Mouse (Mus musculus) right cerebral cortex, postnatal 14 days (tissue): ENCODE data around the gene Sp4.

ENCODE experiments used
- DNase-seq: peaks from one replicate; pipeline ENCODE4 v3.0.0; 2022

Gene Sp4

GRCm38 (mm10) chr12:118301072-118301865 is at the start of gene Sp4:
Sp4 (minus strand) TSS chr12:118301440.
- DNase-seq = peak; percentile 93

- DNase-seq = no peak
Observed at GRCm38 (mm10) chr12:118339107-118339506, 37.9 kb upstream of the Sp4 start.

DNA sequence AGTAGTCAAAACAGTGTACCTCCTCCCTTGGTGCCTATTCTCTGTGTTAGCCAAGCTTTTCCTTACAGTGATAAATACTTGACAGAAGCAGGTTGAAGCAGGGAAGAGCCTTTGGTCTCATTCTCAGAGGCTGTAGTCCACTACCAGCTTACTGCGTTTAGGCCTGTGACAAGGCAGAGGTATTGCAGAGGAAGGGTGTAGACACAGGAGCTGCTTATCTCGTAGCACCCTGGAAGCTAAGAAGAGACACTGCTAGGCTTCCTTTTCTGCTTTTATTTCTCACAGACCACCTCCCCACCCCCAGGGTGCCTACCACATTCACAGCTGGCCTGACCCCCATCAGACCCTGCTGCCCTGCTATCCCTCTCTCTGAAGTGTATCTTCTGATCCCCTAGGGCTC is 37.0 kb upstream of the Sp4 start:
- no peak for DNase-seq

GRCm38 (mm10) chr12:118337291-118337690 is 36.1 kb upstream of the Sp4 start:
- DNase-seq = no peak

DNA sequence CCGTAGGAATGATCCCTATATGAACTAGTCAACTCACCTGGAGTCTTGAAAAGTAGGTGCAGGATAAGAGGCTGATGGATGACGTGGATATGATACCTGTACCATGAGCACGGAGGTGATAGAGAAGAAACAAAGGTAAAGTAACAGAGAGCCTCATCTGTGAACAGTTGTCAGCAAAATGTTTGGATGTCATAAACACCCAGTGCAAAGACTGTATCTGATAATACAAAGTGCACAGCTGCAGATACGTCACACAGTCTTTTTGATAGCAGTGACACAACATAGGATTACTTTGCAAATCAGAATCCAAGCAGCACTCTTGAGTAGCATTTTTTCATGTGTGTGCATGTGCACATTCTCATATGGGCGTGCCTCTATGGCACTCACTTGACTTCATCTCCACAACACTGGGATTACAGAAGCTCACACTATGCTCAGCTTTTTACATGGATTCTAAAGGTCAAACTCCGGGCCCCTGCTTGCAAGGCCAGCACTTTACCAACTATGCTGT is 27.6 kb upstream of the Sp4 start:
- DNase-seq = no peak

DNA sequence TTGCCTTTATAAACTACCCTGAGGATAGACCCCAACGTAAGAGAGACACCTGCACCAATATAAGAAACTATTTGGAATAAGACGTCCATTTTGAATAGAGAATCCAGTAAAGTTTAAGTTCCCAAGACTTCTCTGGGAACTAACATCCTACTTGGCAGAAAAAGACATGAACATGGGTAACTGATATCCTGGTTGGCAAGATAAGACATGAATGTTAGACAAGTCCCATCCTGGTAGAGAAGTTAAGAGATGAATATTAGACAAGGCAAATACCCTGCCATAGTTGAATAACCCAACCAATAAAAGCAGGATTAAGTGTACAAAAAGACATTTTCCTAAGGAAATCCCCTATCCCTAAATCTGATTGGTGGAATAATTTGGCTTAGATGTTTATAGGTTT is 26.3 kb upstream of the Sp4 start:
- DNase-seq = no peak

DNA sequence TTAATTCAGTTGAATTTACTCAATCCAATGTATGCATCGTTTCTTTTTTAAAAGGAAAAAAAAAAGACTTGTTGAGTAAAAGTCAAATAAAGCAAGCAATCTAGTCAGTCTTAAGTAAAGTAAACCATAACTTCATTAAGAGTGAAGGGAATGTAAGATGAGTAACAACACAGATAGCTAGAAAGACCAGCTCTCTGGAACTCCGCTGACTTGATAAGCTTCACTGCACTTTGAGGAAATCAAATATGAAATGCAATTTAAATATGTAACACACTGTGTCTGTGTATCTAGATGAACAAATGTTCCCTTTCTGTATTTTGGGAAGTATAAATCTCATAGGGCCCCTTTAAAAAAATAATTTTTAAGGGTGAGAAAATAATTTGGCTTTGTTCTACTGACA is 24.9 kb upstream of the Sp4 start:
- no peak for DNase-seq

GRCm38 (mm10) chr12:118320076-118320475 is 18.8 kb upstream of the Sp4 start:
- DNase-seq = no peak

DNA sequence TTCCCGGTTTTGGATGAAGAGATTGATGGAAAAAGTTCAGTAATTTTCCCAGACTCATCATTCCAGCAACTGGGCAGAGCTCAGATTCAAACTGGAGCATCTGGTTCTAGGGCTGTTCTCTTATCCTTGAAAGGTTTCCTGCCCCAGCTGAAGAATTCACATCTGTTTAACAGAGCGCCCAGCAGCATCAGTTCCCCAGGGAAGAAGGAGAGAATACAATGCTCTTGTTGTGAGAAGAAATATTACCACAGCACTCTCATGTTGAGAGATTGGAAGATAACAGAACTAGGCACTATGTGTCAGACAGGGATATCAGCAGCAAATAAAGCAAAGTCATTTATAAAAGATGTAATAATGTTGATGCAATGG is 13.2 kb upstream of the Sp4 start:
- no peak for DNase-seq

- DNase-seq = no peak
Observed at GRCm38 (mm10) chr12:118313805-118314476, 12.7 kb upstream of the Sp4 start.

- no peak for DNase-seq
Observed at GRCm38 (mm10) chr12:118303586-118303985, 2.3 kb upstream of the Sp4 start.

GRCm38 (mm10) chr12:118303066-118303465 is 1.8 kb upstream of the Sp4 start:
- DNase-seq = no peak

- peak; percentile 97 for DNase-seq
Observed at GRCm38 (mm10) chr12:118301866-118302835, 911 bp upstream of the Sp4 start.

DNA sequence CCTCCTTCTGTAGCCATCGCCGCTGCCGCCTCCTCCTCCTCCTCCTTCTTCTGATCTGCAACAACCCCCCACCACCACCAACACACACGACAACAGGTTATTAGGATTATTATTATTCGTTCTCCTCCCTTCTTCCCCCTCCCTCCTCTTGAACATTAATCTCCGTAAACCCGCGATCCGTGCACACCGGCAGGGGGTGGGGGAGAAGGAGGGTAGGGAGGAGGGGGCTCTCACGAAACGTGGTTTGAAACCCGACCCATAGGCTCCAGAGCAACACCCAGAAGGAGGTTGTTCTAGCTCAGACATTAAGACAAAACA is 527 bp downstream of the Sp4 start:
- DNase-seq = no peak

DNA sequence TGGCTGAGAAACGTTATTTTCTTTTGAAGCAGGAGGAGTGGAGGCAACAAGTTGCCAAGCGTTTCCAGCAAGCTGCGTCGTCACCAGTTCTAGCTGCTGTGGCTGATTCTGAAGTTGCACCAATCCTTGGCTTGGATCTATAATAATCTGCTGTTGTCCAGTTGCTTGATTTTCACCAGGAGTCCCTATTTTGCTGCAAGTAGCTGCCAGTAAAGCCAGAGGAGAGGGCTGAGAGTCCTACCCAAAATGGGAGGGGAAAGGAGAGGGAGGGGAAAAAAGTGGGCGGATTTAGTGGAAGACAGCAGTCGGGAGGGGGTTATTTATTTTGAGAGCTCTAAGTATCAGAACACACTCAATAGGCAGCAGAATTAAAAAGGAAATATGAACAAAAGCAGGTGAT is 1.3 kb downstream of the Sp4 start:
- no peak for DNase-seq

- no peak for DNase-seq
Observed at GRCm38 (mm10) chr12:118299172-118299571, 2.1 kb downstream of the Sp4 start.

DNA sequence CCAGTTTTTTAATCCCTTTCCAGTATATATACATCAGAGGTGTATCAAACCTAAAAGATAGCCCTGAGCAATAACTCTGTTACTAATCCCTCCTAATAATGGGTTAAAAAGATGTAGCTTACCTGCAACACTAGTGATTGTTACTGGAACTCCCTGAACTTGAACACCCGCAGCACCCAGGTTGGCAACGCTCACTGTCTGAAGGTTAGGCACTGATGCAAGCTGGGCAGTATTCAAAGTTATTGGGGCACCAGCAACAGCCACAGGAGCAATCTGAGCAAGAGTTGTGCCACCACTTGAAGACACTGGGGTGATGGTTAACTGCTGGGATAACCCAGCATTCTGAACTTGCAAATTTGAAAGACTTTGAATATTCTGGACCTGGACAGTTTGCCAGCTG is 2.7 kb downstream of the Sp4 start:
- DNase-seq = no peak

- DNase-seq = no peak
Observed at GRCm38 (mm10) chr12:118296236-118296635, 5.0 kb downstream of the Sp4 start.

DNA sequence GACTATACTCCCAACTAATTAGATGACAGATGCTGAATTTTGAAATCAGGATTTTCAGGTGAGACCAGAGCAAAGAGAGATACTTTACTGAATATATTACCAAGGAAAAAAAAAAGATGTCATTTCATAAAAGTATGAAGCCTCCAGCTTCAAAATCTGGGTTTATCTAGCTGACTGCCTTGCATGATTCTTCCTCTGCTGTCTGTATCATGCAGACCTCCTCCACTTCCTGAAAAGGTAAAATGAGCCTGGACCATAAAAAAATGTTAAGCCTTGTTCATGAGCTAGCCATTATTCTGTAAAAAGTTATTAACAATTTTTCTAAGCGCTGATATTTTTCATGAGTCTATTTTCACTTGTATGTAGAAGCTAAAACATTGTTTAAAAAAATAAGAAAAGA is 5.4 kb downstream of the Sp4 start:
- no peak for DNase-seq

DNA sequence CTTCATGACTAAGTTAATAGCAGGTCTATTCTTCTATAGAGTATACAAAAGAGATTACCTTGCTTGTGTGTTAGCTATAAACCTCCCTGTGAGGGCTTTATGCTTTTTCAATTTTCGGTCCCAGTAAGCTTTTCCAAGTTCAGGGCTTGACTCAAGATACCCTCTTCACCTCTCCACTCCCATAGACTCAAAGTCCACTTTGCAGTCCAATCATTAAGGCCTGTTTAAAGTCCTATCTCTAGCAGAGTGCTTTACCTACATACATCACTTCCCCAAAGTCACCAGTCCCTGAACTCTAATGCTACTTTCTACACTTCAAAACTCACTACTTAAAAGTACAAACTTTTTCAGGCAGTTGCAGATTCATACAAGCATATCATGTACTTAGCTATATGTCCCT is 12.3 kb downstream of the Sp4 start:
- DNase-seq = no peak

GRCm38 (mm10) chr12:118285099-118285498 is 16.1 kb downstream of the Sp4 start:
- DNase-seq = no peak

DNA sequence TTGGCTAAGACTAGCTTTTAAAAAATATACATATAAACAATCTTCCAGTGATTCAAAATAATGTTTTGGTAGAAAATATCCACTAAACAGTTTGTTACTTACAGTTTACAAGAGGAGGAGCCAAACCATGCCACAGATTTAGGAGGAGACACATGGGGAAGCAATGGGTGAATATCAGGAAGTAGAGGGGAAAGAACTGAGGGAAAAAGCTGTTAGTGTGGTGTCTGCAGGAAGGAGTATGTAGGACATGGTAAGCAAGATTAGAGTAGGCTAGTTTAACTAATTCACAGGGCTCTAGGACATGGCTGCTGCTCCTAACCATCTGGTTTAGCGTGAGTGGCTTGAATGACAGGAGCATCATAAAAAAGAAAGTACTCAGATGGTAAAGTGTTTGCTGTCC is 19.3 kb downstream of the Sp4 start:
- DNase-seq = no peak

DNA sequence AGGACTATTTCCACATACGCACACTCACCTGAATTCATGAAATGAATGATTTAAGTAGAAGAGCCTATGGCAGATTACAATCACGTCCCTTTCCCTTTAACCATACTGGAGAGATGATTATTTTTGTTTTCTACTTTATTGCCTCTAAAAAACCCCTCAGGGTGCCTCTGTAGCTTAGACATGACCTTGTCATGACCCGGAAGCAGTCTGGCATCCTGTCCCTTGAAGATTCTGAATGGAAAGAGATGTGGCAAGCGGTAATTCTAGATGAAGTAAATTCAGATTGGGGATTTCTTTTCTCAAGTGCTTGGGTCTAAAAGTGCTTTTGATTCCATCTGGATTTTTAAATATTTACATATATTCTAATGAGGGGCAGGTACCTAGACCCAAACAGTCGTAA is 24.9 kb downstream of the Sp4 start:
- no peak for DNase-seq

GRCm38 (mm10) chr12:118264905-118265304 is 36.3 kb downstream of the Sp4 start:
- no peak for DNase-seq
